Mouse (Mus musculus) embryonic facial prominence, embryonic 14.5 days (tissue): ENCODE measurements at regions not wholly inside any gene's neighbourhood (a gene's known extent, or its start where the extent isn't known, plus 50 kb on each side); places are given as distances from the start of the nearest gene placed in this dataset.

Experiments
- ATAC-seq: fragments of 200-750 bp; cut with Nextera tagmentation; 2 replicates; pipeline ENCODE4 v1.8.0; 2017; ENCODE audit warnings: low read depth, moderate number of reproducible peaks, moderate TSS enrichment
- DNase-seq: peaks from one replicate; pipeline ENCODE4 v3.0.0-alpha.2; 2015; ENCODE audit warnings: low spot score
- H3K27ac ChIP-seq: fragments of 300-500 bp; sonication (generic); replicated peaks from 2 replicates; pipeline ENCODE4 v1.5.1; 2014; ENCODE audit warnings: low read depth, mild to moderate bottlenecking, low read length, moderate library complexity
- H3K27me3 ChIP-seq: fragments of 300-500 bp; sonication (generic); replicated peaks from 2 replicates; pipeline ENCODE4 v1.6.1; 2014; ENCODE audit warnings: low read length; ENCODE audit not compliant: control insufficient read depth, insufficient read depth
- H3K36me3 ChIP-seq: fragments of 300-500 bp; sonication (generic); 2 replicates; pipeline ENCODE4 v1.6.1; 2014; ENCODE audit warnings: low read length, mixed read lengths; ENCODE audit not compliant: control insufficient read depth, insufficient read depth
- H3K4me1 ChIP-seq: fragments of 300-500 bp; sonication (generic); 2 replicates; pipeline ENCODE4 v1.6.1; 2014; ENCODE audit warnings: antibody characterized with exemption, low read length; ENCODE audit not compliant: control insufficient read depth, insufficient read depth
- H3K4me2 ChIP-seq: fragments of 300-500 bp; sonication (generic); 2 replicates; pipeline ENCODE4 v1.6.1; 2014; ENCODE audit warnings: low read depth, mild to moderate bottlenecking, low read length, moderate library complexity, mixed read lengths
- H3K4me3 ChIP-seq: fragments of 300-500 bp; sonication (generic); 2 replicates; pipeline ENCODE4 v1.5.1; 2014; ENCODE audit warnings: low read depth, mild to moderate bottlenecking, low read length
- H3K9ac ChIP-seq: fragments of 300-500 bp; sonication (generic); 2 replicates; pipeline ENCODE4 v1.6.1; 2014; ENCODE audit warnings: low read depth, mild to moderate bottlenecking, low read length, moderate library complexity, mixed read lengths
- H3K9me3 ChIP-seq: fragments of 300-500 bp; sonication (generic); 2 replicates; pipeline ENCODE4 v1.6.1; 2016; ENCODE audit warnings: low read length; ENCODE audit not compliant: control insufficient read depth
- WGBS: fragments of 180-500 bp; shearing (Covaris S2); extraction: QIAGEN DNeasy Blood & Tissue Kit; methylation state at CpG from one replicate; pipeline ENCODE4 v1.1.7; 2014; 5-methylcytosine and 5-hydroxymethylcytosine counted together

DNA sequence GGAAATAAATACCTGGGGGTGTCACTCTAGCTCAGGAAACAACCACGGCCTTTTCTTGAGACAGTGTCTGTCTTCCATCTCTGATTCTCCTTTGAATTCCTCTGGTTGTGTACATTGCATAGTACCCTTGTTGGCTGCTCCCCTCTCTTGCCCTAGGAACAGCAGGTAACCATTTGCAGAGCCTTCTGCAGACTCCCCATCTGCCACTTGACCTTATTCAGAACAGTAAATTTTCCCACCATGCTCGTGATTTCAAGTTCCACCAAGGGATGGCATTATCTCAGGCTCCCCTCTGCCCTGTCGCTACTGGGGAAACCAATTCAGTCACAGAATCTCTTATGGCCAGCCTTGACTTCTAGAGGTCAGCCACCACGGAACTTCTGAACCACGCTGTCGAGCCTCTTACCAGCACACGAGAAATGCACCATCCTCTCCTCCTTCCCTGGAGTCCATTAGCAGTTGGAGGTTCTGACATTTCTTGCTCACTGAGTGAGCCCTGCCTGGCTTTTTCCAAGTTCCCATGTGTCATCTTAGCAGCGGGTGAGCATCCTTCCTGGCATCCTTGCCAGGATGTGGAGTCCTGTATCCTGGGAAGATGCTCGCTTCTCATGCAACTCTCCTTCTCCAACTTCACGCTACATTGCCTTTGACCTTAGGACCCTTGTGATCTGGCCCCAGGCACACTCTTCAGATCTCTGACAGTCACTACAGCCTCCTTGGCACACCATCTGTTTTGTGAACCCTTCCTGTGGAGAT, 75.8 kb upstream of the Disp3 start:
- WGBS, result 76% methylated on average over 10 of the region's 10 CpGs
- Histone ChIP-seq H3K27me3 (no peaks in the 10 kb centered on the region), H3K9me3 (no peaks in the 10 kb centered on the region), H3K9ac (no peak overlapping the region), H3K4me1 (no peaks in the 10 kb centered on the region), H3K4me2 (no peak overlapping the region), H3K27ac (no peak overlapping the region), H3K4me3 (no peak overlapping the region), H3K36me3 (no peaks in the 10 kb centered on the region)
- no peak for ATAC-seq
- no peak for DNase-seq

DNA sequence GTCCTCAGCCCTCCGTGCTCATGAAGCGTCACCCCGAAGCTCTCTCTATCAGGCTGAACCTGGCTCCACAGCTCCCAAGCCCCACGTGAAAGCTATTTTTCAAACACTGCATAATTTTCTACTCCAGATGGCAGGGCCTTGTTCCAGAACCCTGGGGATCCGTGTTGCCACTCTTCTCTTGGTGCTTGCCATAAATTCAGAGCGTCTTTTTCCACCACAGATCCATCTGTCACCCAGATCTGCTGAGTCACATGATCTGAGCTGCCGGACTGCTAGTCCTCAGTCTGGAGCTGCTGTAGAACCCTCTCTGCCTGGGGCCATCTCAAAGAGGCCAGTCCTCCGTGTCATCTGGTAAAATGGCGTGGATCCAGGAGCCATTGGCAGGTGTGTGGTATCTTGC, 73.2 kb upstream of the Disp3 start:
- H3K4me2 ChIP-seq, result no peak overlapping the region
- H3K27ac ChIP-seq, result no peak overlapping the region
- no peaks in the 10 kb centered on the region for H3K4me1 ChIP-seq
- no peak overlapping the region for H3K9ac ChIP-seq
- DNase-seq, result no peak
- no peaks in the 10 kb centered on the region for H3K27me3 ChIP-seq
- H3K9me3 ChIP-seq, result no peaks in the 10 kb centered on the region
- ATAC-seq, result no peak
- 72% methylated on average over 9 of the region's 9 CpGs for WGBS
- no peak overlapping the region for H3K4me3 ChIP-seq
- no peaks in the 10 kb centered on the region for H3K36me3 ChIP-seq

DNA sequence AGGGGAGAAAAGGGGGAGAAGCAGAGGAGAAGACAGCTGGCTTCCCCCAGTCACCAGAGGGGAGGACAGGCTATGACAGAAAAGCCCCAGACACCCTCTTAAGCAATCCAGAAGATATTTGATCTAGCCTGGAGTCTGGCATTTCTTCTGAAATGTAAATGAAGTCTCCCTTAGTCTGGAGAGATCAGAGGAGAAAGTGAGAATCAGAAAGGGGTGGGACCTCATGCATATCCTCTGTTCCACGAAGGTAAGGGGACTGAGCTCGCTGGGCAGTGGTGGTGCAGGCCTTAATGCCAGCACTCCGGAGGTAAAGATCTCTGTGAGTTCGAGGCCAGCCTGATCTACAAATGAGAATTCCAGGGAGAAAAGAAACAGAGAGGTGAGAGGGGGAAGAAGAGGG, 70.6 kb upstream of the Disp3 start:
- Histone ChIP-seq H3K27me3 (no peaks in the 10 kb centered on the region), H3K9me3 (no peaks in the 10 kb centered on the region), H3K9ac (no peak overlapping the region), H3K4me2 (no peak overlapping the region), H3K27ac (no peak overlapping the region), H3K36me3 (no peaks in the 10 kb centered on the region), H3K4me3 (no peak overlapping the region), H3K4me1 (no peaks in the 10 kb centered on the region)
- 38% methylated on average over 4 of the region's 4 CpGs for WGBS
- ATAC-seq (no peak), DNase-seq (no peak)

DNA sequence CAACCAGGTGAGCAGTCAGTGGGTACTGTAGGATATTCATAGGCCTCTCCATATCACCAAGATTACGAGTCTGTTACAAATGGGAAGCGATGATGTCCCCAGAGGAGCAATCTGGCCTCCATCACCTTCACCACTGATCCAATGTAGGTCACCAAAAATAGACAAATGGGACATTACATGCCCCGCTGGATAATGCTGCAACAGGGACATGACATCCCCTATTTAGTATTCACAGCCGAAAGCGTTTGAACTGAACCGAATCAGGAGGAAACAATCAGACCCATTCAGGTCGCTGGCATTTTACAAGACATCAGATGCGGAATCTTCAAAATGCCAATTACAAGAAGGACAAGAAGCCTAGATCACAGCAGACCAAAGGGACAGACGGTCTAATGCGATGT, 69.5 kb upstream of the Disp3 start:
- Histone ChIP-seq H3K4me3 (no peak overlapping the region), H3K36me3 (no peaks in the 10 kb centered on the region), H3K27ac (no peak overlapping the region), H3K9me3 (peaks cover 7% of the 10 kb centered on the region; the same call in 1 of the 2 replicates), H3K9ac (no peak overlapping the region), H3K4me1 (no peaks in the 10 kb centered on the region), H3K27me3 (no peaks in the 10 kb centered on the region), H3K4me2 (no peak overlapping the region)
- DNase-seq, result no peak
- 80% methylated on average over 10 of the region's 10 CpGs for WGBS
- ATAC-seq, result no peak

DNA sequence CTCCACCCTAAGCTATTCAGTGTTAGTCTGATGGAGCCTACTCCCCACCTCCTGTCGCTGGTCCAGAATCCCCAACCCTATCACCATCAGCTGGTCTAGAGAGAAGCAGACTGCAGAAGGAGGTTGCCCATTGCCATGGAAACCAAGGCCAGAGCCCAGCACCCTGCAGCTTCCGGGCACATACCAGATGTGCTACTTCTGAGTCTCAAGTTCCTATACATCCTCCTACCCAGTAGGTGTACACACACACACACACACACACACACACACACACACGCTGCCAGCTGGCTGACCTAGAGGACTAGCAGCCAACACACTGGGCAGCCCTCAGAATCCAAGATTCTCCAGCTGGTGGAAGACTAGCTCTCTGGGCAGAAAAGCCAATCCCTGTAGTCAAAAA, 68.9 kb upstream of the Disp3 start:
- 67% methylated on average over 3 of the region's 3 CpGs for WGBS
- H3K9me3 ChIP-seq, result peaks cover 7% of the 10 kb centered on the region; the same call in 1 of the 2 replicates
- no peak overlapping the region for H3K4me3 ChIP-seq
- no peaks in the 10 kb centered on the region for H3K27me3 ChIP-seq
- H3K27ac ChIP-seq, result no peak overlapping the region
- no peak overlapping the region for H3K9ac ChIP-seq
- no peaks in the 10 kb centered on the region for H3K36me3 ChIP-seq
- no peak overlapping the region for H3K4me2 ChIP-seq
- ATAC-seq, result no peak
- DNase-seq, result no peak
- H3K4me1 ChIP-seq, result no peaks in the 10 kb centered on the region

DNA sequence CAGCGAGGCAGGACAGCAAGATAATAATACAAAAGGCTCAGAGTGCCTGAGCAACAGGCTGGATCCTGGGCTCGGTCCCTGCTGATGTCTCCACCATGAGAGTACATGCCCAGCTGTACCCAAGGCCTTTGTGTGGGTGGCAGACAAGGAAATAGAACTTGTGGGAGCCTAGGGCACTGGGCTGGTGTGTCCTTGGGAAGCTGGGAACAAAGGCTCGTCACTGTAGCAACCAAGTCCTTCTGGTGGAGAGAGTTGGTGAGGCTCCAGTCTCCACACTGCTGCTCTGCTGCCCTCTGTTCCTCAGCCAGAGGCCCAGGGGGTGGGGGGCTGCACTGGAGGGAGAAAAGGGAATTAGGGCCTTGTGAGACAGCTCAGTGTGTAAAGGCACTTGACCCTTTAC, 66.2 kb upstream of the Disp3 start:
- Histone ChIP-seq H3K9ac (no peak overlapping the region), H3K27me3 (no peaks in the 10 kb centered on the region)
- WGBS, result 78% methylated on average over 3 of the region's 3 CpGs

DNA sequence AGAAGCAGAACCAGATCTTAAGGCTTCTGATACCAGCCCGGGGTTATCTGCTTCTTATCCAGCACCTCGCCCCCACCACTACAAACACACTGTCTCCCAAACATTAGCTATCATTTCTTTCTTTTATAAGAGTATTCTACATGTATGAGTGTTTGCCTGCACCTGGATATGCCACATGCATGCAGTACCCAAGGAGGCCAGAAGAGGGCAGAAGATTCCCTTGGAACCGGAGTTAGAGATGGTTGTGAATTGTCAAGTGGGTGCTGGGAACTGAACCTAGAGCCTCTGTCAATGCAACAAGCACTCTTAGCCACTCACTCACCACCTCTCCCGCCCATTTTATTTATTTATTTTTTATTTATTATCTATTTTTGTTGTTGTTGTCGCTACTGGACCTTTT, 64.9 kb upstream of the Disp3 start:
- DNase-seq (no peak), ATAC-seq (no peak)
- no peak overlapping the region for H3K9ac ChIP-seq
- H3K4me2 ChIP-seq, result no peak overlapping the region
- H3K4me3 ChIP-seq, result no peak overlapping the region
- H3K27me3 ChIP-seq, result no peaks in the 10 kb centered on the region
- no peaks in the 10 kb centered on the region for H3K36me3 ChIP-seq
- H3K9me3 ChIP-seq, result peaks cover 7% of the 10 kb centered on the region; the same call in 1 of the 2 replicates
- WGBS, result 91% methylated on average over 5 of the region's 5 CpGs
- H3K27ac ChIP-seq, result no peak overlapping the region
- H3K4me1 ChIP-seq, result no peaks in the 10 kb centered on the region

More for the DNA sequence above, 66.2 kb upstream of the Disp3 start:
- no peak for DNase-seq
- H3K27ac ChIP-seq, result no peak overlapping the region
- no peak overlapping the region for H3K4me3 ChIP-seq
- no peak for ATAC-seq
- H3K4me2 ChIP-seq, result no peak overlapping the region
- no peaks in the 10 kb centered on the region for H3K4me1 ChIP-seq
- peaks cover 7% of the 10 kb centered on the region; the same call in 1 of the 2 replicates for H3K9me3 ChIP-seq
- no peaks in the 10 kb centered on the region for H3K36me3 ChIP-seq

DNA sequence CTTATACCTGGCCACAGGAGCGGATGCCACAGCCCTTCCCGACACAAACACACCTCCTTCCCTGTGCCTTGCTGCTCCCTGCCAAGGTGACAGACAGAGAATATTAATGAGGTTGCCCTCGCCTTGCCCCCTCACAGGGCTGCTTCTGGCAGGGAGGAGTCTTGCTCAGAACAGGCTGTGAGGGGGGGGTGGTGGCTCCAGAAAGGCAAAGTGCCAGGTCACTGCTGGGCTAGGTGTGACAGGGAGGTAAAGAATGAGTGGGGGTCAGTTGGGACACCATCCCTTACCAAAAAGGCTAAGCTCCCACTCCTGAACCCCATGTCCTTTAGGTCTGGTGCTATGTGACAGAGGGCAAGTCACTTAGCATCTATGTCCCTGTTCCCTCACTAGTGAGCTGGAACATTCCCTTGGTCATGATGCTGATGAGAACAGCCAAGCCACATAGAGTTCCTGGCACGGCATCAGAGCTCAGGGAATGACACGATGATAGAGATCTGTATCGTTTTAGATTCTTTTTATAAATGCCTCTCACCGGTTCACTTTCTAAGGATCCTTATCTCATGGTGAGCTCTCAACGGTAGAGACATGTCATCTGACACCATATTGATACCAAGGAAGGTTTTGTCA, 53.9 kb upstream of the Disp3 start:
- H3K4me1 ChIP-seq, result no peaks in the 10 kb centered on the region
- no peak overlapping the region for H3K27ac ChIP-seq
- no peaks in the 10 kb centered on the region for H3K9me3 ChIP-seq
- H3K4me2 ChIP-seq, result no peak overlapping the region
- H3K27me3 ChIP-seq, result no peaks in the 10 kb centered on the region
- no peaks in the 10 kb centered on the region for H3K36me3 ChIP-seq
- ATAC-seq, result no peak
- no peak overlapping the region for H3K9ac ChIP-seq
- DNase-seq, result no peak
- WGBS, result 73% methylated on average over 8 of the region's 8 CpGs
- H3K4me3 ChIP-seq, result no peak overlapping the region

DNA sequence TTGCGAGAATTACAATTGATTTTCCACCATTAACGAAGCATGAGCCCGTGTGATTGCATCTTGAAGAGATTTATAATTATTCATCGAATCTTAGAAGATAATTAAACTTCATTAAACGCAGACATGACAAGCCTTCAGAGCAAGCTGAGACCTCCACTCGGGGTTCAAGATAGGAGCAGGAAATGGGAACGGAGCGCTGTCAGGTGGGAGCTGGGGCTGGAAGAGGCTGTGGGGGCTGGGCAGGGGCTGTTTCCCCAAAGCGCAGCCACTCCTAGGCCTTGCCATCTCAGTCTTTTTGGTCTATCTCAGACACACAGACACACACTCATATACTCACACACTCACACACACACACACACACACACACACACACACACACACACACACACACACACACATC, 52.6 kb upstream of the Disp3 start:
- H3K4me3 ChIP-seq, result no peak overlapping the region
- no peaks in the 10 kb centered on the region for H3K27me3 ChIP-seq
- H3K36me3 ChIP-seq, result no peaks in the 10 kb centered on the region
- WGBS, result 67% methylated on average over 9 of the region's 9 CpGs
- H3K4me2 ChIP-seq, result no peak overlapping the region
- no peaks in the 10 kb centered on the region for H3K4me1 ChIP-seq
- H3K27ac ChIP-seq, result no peak overlapping the region
- no peak for ATAC-seq
- H3K9ac ChIP-seq, result no peak overlapping the region
- no peak for DNase-seq
- H3K9me3 ChIP-seq, result no peaks in the 10 kb centered on the region
